Mouse (Mus musculus) liver, postnatal 0 days (tissue): Measurements from ENCODE around the gene Nf1.

ENCODE experiments used
- CTCF ChIP-seq: sonication (generic); IDR thresholded peaks from 2 replicates; pipeline ENCODE4 v1.5.1; 2016; ENCODE audit warnings: antibody characterized with exemption, low read depth
- EP300 ChIP-seq: IDR thresholded peaks from 2 replicates; pipeline ENCODE4 v1.6.1; 2016; ENCODE audit warnings: antibody characterized with exemption, low read depth, mild to moderate bottlenecking

GRCm38 (mm10) chr11:79413761-79414513 lies 74.4 kb downstream of the Nf1 start:
- TF ChIP-seq CTCF (no peak), EP300 (no peak)
